Mouse (Mus musculus) neural tube, embryonic 11.5 days (tissue): ENCODE measurements around the gene Sfrp2. TPM values are rescaled to one million over a fixed set of nuclear protein-coding genes. Genes with fewer than 3 reads are reported as not detected.

Experiments
- ATAC-seq: fragments of 200-750 bp; cut with Nextera tagmentation; 2 replicates; pipeline ENCODE4 v1.8.0; 2017; ENCODE audit warnings: moderate number of reproducible peaks, mild to moderate bottlenecking, moderate TSS enrichment, moderate library complexity; ENCODE audit not compliant: insufficient read depth, low FRiP score, low TSS enrichment
- DNase-seq: peaks from one replicate; pipeline ENCODE4 v3.0.0-alpha.2; 2015; ENCODE audit warnings: low spot score
- H3K27ac ChIP-seq: fragments of 300-500 bp; sonication (generic); 2 replicates; pipeline ENCODE4 v1.5.1; 2014; ENCODE audit warnings: low read depth, mild to moderate bottlenecking, low read length
- H3K27me3 ChIP-seq: fragments of 300-500 bp; sonication (generic); 2 replicates; pipeline ENCODE4 v1.6.1; 2014; ENCODE audit warnings: mild to moderate bottlenecking, low read length, mixed read lengths; ENCODE audit not compliant: control insufficient read depth, insufficient read depth
- H3K36me3 ChIP-seq: fragments of 300-500 bp; sonication (generic); 2 replicates; pipeline ENCODE4 v1.6.1; 2014; ENCODE audit warnings: mild to moderate bottlenecking, low read length, moderate library complexity, mixed read lengths; ENCODE audit not compliant: control insufficient read depth, insufficient read depth
- H3K4me1 ChIP-seq: fragments of 300-500 bp; sonication (generic); 2 replicates; pipeline ENCODE4 v1.6.1; 2014; ENCODE audit warnings: low read length, mixed read lengths; ENCODE audit not compliant: control insufficient read depth, insufficient read depth
- H3K4me2 ChIP-seq: fragments of 300-500 bp; sonication (generic); 2 replicates; pipeline ENCODE4 v1.6.1; 2014; ENCODE audit warnings: low read depth, mild to moderate bottlenecking, moderate library complexity
- H3K4me3 ChIP-seq: fragments of 300-500 bp; sonication (generic); 2 replicates; pipeline ENCODE4 v1.5.1; 2014; ENCODE audit warnings: low read depth, low read length
- H3K9ac ChIP-seq: fragments of 300-500 bp; sonication (generic); 2 replicates; pipeline ENCODE4 v1.6.1; 2014; ENCODE audit warnings: mild to moderate bottlenecking, low read length
- H3K9me3 ChIP-seq: fragments of 300-500 bp; sonication (generic); 2 replicates; pipeline ENCODE4 v1.6.1; 2016; ENCODE audit warnings: low read length; ENCODE audit not compliant: control insufficient read depth
- WGBS: fragments of 180-500 bp; shearing (Covaris S2); extraction: QIAGEN DNeasy Blood & Tissue Kit; methylation state at CpG from one replicate; pipeline ENCODE4 v1.1.7; 2014; 5-methylcytosine and 5-hydroxymethylcytosine counted together
- polyA plus RNA-seq: library from polyadenylated mRNA; unstranded; fragments of >200 nt; fragmentation: Nextera tagmentation; extraction: Ambion mirVana; gene quantifications from 2 replicates; pipeline ENCODE4 v1.2.1, GENCODE M21; 2014

Gene Sfrp2
- polyA plus RNA-seq, 1 experiment from 2014 or later: 114 TPM

DNA sequence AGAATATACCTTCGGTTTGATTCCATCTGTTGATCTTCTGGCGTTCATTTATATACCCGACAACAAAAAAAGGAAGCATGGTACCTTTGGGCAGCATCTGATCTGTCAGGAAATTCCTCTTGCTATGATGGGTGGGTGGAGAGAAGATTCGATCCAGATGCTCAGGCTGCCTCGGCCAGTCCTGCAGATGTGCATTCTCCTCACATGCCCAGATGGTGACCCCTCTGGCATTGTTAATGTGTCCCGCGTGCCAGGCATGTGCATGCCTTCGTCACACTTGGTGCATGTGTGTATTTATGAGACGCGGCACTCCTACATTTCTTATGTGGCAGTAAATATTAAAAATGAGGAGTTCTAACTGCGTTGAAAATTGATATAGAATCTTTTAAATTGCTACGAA, 42.4 kb downstream of the Sfrp2 start:
- H3K36me3 ChIP-seq: no peaks in the 10 kb centered on the region
- no peaks in the 10 kb centered on the region for H3K27me3 ChIP-seq
- no peak for DNase-seq
- 74% methylated on average over 12 of the region's 12 CpGs for WGBS
- H3K9ac ChIP-seq: no peak overlapping the region
- no peaks in the 10 kb centered on the region for H3K9me3 ChIP-seq
- H3K27ac ChIP-seq: no peak overlapping the region
- H3K4me1 ChIP-seq: no peaks in the 10 kb centered on the region
- ATAC-seq: no peak
- H3K4me3 ChIP-seq: no peak overlapping the region
- H3K4me2 ChIP-seq: no peak overlapping the region

DNA sequence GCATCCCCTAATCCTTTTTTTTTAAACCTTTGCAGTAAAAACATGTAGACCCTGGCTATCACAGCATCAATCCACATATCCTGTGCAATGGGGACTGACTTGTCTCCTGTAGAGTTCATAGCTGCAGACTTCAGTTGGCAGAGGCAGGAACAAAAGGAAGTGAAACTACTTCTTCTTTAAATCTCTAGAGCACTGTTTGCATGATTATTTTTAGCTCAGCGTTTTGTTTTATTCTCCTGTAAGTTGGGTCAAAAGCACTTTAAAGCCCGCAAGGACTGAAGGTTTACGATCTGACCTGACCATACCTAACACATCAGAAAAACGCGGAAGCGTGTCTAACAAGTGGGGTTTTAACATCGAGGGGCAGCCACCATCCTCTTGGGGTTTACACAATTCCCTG, 45.9 kb downstream of the Sfrp2 start:
- Histone ChIP-seq H3K9ac (no peak overlapping the region), H3K4me3 (no peak overlapping the region), H3K27ac (no peak overlapping the region), H3K27me3 (no peaks in the 10 kb centered on the region), H3K9me3 (no peaks in the 10 kb centered on the region), H3K36me3 (no peaks in the 10 kb centered on the region), H3K4me1 (no peaks in the 10 kb centered on the region), H3K4me2 (no peak overlapping the region)
- DNase-seq (no peak), ATAC-seq (no peak)
- 70% methylated on average over 7 of the region's 7 CpGs for WGBS

DNA sequence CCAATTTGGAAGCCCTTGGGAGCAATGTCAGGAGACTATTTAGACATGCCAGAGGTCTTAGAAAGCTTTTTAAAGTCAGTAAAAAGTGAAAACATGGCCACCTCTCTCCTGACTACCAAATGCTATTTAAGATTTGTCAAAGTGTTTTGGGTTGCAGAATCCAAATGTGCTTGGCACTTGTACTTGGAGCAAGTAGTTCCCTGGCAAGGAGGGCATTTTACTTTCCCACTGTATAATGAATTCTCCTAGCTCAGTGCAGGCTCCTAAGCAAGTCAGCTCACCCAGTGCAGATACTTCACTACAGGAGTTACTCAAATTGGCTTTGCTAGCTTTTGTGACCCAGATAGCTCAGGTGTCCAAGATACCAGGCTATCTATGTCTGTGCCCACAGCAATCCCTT, 46.7 kb downstream of the Sfrp2 start:
- no peaks in the 10 kb centered on the region for H3K9me3 ChIP-seq
- no peak overlapping the region for H3K27ac ChIP-seq
- H3K4me3 ChIP-seq: no peak overlapping the region
- H3K4me2 ChIP-seq: no peak overlapping the region
- no peaks in the 10 kb centered on the region for H3K27me3 ChIP-seq
- no peak overlapping the region for H3K9ac ChIP-seq
- no peaks in the 10 kb centered on the region for H3K4me1 ChIP-seq
- no peak for ATAC-seq
- no peaks in the 10 kb centered on the region for H3K36me3 ChIP-seq
- DNase-seq: no peak

DNA sequence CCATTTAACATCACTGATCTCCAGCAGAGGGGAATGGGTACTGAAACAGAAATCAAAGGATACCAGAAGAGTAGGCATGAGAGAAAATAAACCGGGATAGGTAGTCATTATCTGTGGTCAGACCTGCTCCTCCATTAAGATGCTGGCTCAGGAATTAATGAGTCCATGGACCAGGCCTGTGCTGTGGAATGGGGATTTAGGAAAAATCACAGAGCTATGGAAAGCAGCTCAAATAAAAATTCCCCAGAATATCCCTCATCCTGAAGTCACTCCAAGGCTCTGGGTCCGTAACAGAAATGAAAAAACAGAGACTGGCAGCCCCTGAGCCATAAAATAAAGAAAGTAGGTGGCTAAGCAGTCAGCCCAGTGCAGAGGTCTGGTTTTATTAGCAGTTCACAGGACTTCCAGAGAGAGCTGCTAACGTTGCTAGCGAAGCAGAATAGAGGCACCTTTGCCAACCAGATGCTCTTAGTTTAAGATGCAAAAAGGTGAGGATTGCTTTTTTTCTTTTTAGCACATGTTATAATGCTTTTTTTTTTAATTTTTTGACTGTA, 50.3 kb downstream of the Sfrp2 start:
- DNase-seq: no peak
- no peak for ATAC-seq
- Histone ChIP-seq H3K9me3 (no peaks in the 10 kb centered on the region), H3K27me3 (no peaks in the 10 kb centered on the region), H3K36me3 (no peaks in the 10 kb centered on the region), H3K9ac (no peak overlapping the region), H3K27ac (no peak overlapping the region), H3K4me2 (no peak overlapping the region), H3K4me3 (no peak overlapping the region), H3K4me1 (no peaks in the 10 kb centered on the region)
- WGBS: 77% methylated on average over 4 of the region's 4 CpGs

DNA sequence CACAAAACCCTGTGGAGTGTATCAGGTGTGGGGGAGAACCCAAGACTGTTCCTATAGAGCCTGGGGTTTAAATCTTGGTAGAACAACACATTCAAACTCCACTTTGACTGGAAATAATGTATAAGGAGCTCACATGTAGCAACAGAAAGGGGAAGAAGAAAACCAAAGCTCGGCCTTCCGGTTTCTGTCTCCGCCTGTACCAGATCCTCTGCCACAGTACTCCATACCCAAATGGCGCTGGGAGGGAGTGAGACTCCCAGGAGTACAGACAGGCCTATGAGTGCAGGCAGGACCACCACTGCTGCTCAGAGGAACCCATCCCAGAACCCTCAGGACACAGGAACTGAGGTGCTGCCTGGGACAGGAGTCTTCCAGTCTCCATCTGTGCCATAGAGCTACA, 57.7 kb downstream of the Sfrp2 start:
- Histone ChIP-seq H3K4me2 (no peak overlapping the region), H3K9me3 (no peaks in the 10 kb centered on the region), H3K27me3 (no peaks in the 10 kb centered on the region), H3K4me1 (no peaks in the 10 kb centered on the region), H3K4me3 (no peak overlapping the region), H3K27ac (no peak overlapping the region), H3K9ac (no peak overlapping the region), H3K36me3 (no peaks in the 10 kb centered on the region)
- DNase-seq (no peak), ATAC-seq (no peak)
- WGBS: 93% methylated on average over 4 of the region's 4 CpGs

Other genes with a start within 250 kb of the Sfrp2 start
- 1.7 and 2.1 TPM in 2 replicates for gene Tlr2, start 75.4 kb downstream of the Sfrp2 start, polyA plus RNA-seq